Mouse (Mus musculus): ENCODE data around the gene Hoxd4. TPM values are rescaled to one million over a fixed set of nuclear protein-coding genes. Genes with fewer than 3 reads are reported as not detected.

Hoxd4 gene
- polyA plus RNA-seq, 1 experiment, result 20.3 TPM

DNA sequence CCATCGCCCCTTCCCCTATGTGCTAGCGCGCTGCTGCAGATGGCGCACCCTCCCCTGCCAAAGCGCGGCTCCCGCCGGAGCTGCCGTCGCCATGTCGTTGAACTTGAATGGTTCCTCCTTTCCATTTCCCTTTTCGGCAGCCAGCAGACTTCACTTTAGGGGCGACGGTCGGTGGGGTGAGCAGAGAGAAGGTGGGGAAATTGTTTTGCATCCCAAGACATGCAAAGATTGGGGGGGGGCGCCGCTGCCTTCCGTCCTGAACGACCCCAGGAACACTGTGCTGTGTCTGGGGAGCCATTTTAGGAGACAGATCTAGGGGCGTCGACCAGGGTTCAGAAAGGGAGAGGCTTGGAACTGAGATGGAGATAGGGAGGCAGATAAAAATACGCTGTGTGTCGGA is 31.7 kb upstream of the Hoxd4 start:
- H3K4me1 ChIP-seq (ENCODE audit: control insufficient read depth, insufficient read depth, low read length), result no peaks in the 10 kb centered on the region
- DNase-seq, result no peak
- WGBS, result 8% methylated on average over 23 of the region's 23 CpGs
- no peak for TF ChIP-seq POLR2A (IDR thresholded peaks at IDR 0.05; ENCODE audit: low read depth, low read length)
- TF ChIP-seq CTCF (conservative IDR thresholded peaks at IDR 0.05; ENCODE audit: insufficient read depth, insufficient read length, low read depth, low read length), result no peak
- H3K27me3 ChIP-seq (replicated peaks; ENCODE audit: control insufficient read depth, insufficient read depth, low read length), result peaks cover 9% of the 10 kb centered on the region
- peak overlapping the region; percentile 61; the same call in 1 of the 2 replicates for H3K27ac ChIP-seq (ENCODE audit: insufficient read depth, low read depth, low read length)
- H3K36me3 ChIP-seq (ENCODE audit: control insufficient read depth, insufficient read depth, low read length), result no peaks in the 10 kb centered on the region
- H3K4me3 ChIP-seq (ENCODE audit: insufficient read depth, low read depth, low read length), result peak overlapping the region; percentile 44

DNA sequence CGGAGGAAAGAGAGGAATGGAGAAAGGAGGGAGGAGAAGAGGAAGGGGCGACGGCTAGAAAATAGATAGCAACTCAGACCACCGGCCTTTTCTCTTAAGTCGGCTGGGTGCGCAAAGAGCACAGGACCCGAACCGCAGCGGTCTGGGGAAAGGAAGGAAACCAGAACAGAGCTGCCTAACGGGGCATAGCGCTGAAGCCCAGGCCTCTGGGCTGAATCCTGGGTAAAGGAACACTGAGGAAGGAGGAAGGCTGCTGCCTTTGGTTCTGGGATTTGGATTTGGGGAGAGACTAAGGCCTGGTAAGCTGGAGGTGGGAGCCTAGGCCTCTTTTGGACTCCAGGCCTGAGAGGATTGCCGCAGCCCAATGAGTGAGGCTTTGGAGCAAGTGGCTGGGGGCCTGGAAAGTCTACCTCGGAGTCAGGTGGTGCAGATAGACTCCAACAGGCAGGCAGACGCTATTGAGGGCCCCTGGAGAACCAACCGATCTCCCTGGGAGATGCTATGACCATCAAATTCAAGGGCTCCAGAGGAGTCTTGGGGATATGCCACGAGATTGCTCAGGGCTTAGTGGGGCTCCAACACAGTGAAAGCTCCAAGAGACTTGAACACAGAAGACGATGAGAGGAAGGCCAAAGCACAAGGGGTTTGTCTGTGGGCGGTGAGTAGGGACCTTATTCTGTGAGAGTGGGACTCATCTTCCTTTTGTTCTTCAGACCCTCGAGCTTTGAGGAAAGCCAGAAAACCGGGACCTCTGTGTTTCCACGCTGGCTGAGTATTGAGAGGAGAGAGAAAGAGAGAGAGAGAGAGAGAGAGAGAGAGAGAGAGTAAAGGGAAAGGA is 30.9 kb upstream of the Hoxd4 start:
- 40% methylated on average over 21 of the region's 21 CpGs for WGBS
- Histone ChIP-seq H3K27ac (ENCODE audit: insufficient read depth, low read depth, low read length) (peak overlapping the region; percentile 12), H3K27me3 (replicated peaks; ENCODE audit: control insufficient read depth, insufficient read depth, low read length) (peaks cover 9% of the 10 kb centered on the region)

DNA sequence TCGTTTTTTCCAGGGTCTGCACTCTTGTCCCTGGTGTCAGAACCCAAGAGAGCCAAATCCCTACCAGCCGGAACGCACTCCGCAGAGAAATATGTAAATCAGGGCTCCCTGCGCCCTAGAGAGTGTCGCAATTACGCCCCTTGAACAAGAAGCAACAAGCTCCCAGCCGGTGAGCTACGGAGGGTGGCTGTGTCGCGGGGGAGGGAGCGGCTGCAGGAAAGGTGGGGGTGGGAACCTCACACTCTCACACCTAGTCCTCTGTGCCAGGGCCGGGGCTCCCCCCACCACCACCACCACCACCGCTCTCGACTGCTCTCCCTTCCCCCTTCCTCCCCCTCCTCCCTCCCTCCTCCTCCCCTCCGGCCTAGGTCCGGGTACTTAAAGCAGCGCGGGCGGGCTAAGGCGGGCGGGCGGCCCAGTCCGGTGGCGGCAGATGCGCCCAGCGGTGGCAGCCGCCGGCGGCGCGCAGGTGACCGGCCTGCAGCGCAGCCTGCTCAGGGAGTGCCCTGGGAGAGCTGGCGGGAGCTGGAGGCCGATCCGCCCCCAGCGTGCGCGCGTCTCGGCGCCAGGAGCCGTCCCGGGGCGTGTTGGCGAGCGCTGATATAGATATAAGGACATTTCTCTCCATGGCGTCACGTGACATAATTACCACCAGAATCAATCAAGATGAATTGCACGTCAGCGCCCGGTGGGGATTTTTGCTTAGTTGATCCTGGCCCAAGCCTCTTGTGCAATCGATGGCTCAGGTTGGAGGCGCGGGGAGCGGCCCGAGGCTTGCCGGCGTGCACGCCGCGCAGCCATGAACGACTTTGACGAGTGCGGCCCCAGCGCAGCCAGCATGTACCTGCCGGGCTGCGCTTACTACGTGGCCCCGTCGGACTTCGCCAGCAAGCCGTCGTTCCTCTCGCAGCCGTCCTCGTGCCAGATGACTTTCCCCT is 29.9 kb upstream of the Hoxd4 start:
- WGBS, result 2% methylated on average over 75 of the region's 78 CpGs

More for the DNA sequence above, 30.9 kb upstream of the Hoxd4 start:
- Histone ChIP-seq H3K4me3 (ENCODE audit: insufficient read depth, low read depth, low read length) (peak overlapping the region; percentile 44; the same call in 1 of the 2 replicates), H3K36me3 (ENCODE audit: control insufficient read depth, insufficient read depth, low read length) (no peaks in the 10 kb centered on the region), H3K4me1 (ENCODE audit: control insufficient read depth, insufficient read depth, low read length) (no peaks in the 10 kb centered on the region)
- no peak for DNase-seq
- TF ChIP-seq POLR2A (IDR thresholded peaks at IDR 0.05; ENCODE audit: low read depth, low read length) (no peak), CTCF (conservative IDR thresholded peaks at IDR 0.05; ENCODE audit: insufficient read depth, insufficient read length, low read depth, low read length) (no peak)

DNA sequence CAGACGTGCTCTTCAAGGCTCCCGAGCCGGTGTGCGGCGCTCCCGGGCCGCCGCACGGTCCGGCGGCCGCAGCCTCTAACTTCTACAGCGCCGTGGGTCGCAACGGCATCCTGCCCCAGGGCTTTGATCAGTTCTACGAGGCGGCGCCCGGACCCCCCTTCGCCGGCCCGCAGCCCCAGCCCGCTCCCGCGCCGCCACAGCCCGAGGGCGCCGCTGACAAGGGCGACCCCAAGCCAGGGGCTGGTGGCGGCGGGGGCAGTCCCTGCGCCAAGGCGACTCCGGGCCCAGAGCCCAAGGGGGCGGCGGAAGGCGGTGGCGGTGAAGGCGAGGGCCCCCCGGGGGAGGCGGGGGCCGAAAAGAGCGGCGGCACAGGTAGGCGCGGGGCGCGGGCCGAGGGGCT is 28.9 kb upstream of the Hoxd4 start:
- no peak overlapping the region for H3K27ac ChIP-seq (ENCODE audit: insufficient read depth, low read depth, low read length)
- H3K4me1 ChIP-seq (ENCODE audit: control insufficient read depth, insufficient read depth, low read length), result no peaks in the 10 kb centered on the region
- TF ChIP-seq POLR2A (IDR thresholded peaks at IDR 0.05; ENCODE audit: low read depth, low read length) (no peak), CTCF (conservative IDR thresholded peaks at IDR 0.05; ENCODE audit: insufficient read depth, insufficient read length, low read depth, low read length) (no peak)
- peaks cover 10% of the 10 kb centered on the region for H3K27me3 ChIP-seq (replicated peaks; ENCODE audit: control insufficient read depth, insufficient read depth, low read length)
- no peaks in the 10 kb centered on the region for H3K36me3 ChIP-seq (ENCODE audit: control insufficient read depth, insufficient read depth, low read length)
- 4% methylated on average over 47 of the region's 51 CpGs for WGBS
- H3K4me3 ChIP-seq (ENCODE audit: insufficient read depth, low read depth, low read length), result peak overlapping the region; percentile 31
- DNase-seq, result peak; percentile 12

More for the DNA sequence above, 29.9 kb upstream of the Hoxd4 start:
- peak; percentile 39 for DNase-seq
- peak overlapping the region; percentile 31 for H3K4me3 ChIP-seq (ENCODE audit: insufficient read depth, low read depth, low read length)
- TF ChIP-seq POLR2A (IDR thresholded peaks at IDR 0.05; ENCODE audit: low read depth, low read length), result no peak
- no peak for TF ChIP-seq CTCF (conservative IDR thresholded peaks at IDR 0.05; ENCODE audit: insufficient read depth, insufficient read length, low read depth, low read length)
- peaks cover 9% of the 10 kb centered on the region for H3K27me3 ChIP-seq (replicated peaks; ENCODE audit: control insufficient read depth, insufficient read depth, low read length)
- peak overlapping the region; percentile 59; the same call in 1 of the 2 replicates for H3K27ac ChIP-seq (ENCODE audit: insufficient read depth, low read depth, low read length)
- no peaks in the 10 kb centered on the region for H3K4me1 ChIP-seq (ENCODE audit: control insufficient read depth, insufficient read depth, low read length)
- H3K36me3 ChIP-seq (ENCODE audit: control insufficient read depth, insufficient read depth, low read length), result no peaks in the 10 kb centered on the region

DNA sequence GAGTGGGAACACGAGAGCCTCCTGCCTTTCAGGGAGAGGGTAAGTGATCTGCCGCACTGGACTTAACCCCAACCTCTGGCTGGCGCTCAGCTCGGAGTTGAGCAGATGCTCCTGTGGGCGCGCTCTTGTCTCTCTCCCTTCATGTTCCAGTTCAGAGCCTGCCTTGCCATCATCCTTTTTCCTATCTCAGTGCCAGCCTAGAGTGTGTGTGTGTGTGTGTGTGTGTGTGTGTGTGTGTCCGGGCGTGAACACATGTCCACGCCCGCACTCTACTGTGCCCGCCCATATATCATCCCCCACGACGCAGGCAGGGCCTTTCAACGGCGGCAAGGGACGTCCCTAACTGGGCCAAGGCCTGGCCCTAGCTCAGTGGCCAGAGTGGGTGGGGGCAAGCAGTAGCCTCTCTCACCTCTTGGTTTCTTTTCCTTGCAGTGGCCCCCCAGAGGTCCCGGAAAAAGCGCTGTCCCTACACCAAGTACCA is 28.2 kb upstream of the Hoxd4 start:
- H3K27ac ChIP-seq (ENCODE audit: insufficient read depth, low read depth, low read length), result no peak overlapping the region
- WGBS, result 8% methylated on average over 18 of the region's 18 CpGs
- no peaks in the 10 kb centered on the region for H3K4me1 ChIP-seq (ENCODE audit: control insufficient read depth, insufficient read depth, low read length)
- H3K4me3 ChIP-seq (ENCODE audit: insufficient read depth, low read depth, low read length), result peak overlapping the region; percentile 46
- TF ChIP-seq POLR2A (IDR thresholded peaks at IDR 0.05; ENCODE audit: low read depth, low read length), result no peak
- no peaks in the 10 kb centered on the region for H3K36me3 ChIP-seq (ENCODE audit: control insufficient read depth, insufficient read depth, low read length)
- no peak for DNase-seq
- peaks cover 11% of the 10 kb centered on the region for H3K27me3 ChIP-seq (replicated peaks; ENCODE audit: control insufficient read depth, insufficient read depth, low read length)

DNA sequence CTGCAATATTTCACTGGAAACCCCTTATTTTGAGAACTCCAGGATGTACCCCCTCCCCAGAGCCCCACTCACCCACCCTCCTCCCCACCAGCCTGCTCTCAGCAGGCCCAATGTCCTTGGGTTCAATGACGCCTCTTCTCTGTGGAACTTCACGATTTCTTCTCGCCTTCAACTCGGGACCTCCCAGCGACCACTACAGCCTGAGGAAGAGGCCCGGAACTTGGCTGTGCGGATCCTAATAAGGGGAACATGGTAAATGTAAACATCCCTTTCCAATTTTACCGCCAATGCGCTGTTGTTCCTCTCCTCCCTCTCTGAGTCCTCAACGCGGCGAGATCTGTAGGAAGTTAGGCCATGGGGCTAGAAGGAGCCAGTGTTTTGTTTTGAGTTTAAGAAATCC is 27.6 kb upstream of the Hoxd4 start:
- H3K4me3 ChIP-seq (ENCODE audit: insufficient read depth, low read depth, low read length), result peak overlapping the region; percentile 27
- no peak for DNase-seq
- no peak overlapping the region for H3K27ac ChIP-seq (ENCODE audit: insufficient read depth, low read depth, low read length)
- no peaks in the 10 kb centered on the region for H3K36me3 ChIP-seq (ENCODE audit: control insufficient read depth, insufficient read depth, low read length)
- H3K27me3 ChIP-seq (replicated peaks; ENCODE audit: control insufficient read depth, insufficient read depth, low read length), result peaks cover 11% of the 10 kb centered on the region
- no peaks in the 10 kb centered on the region for H3K4me1 ChIP-seq (ENCODE audit: control insufficient read depth, insufficient read depth, low read length)
- 52% methylated on average over 12 of the region's 12 CpGs for WGBS
- TF ChIP-seq CTCF (conservative IDR thresholded peaks at IDR 0.05; ENCODE audit: insufficient read depth, insufficient read length, low read depth, low read length) (no peak), POLR2A (IDR thresholded peaks at IDR 0.05; ENCODE audit: low read depth, low read length) (no peak)
